Mouse (Mus musculus) hindbrain, embryonic 13.5 days (tissue): Measurements from ENCODE around the gene Pofut2. TPM values are rescaled to one million over a fixed set of nuclear protein-coding genes. Genes with fewer than 3 reads are reported as not detected.

ENCODE experiments used
- ATAC-seq: fragments of 200-750 bp; cut with Nextera tagmentation; 2 replicates; pipeline ENCODE4 v1.8.0; 2017; ENCODE audit warnings: moderate TSS enrichment; ENCODE audit not compliant: low FRiP score
- H3K27ac ChIP-seq: fragments of 300-500 bp; sonication (generic); 2 replicates; pipeline ENCODE4 v1.5.1; 2015; ENCODE audit warnings: inconsistent platforms, mild to moderate bottlenecking, moderate library complexity
- H3K27me3 ChIP-seq: fragments of 300-500 bp; sonication (generic); 2 replicates; pipeline ENCODE4 v1.6.1; 2015; ENCODE audit warnings: mild to moderate bottlenecking, inconsistent platforms
- H3K36me3 ChIP-seq: fragments of 300-500 bp; sonication (generic); 2 replicates; pipeline ENCODE4 v1.6.1; 2015; ENCODE audit warnings: mild to moderate bottlenecking, inconsistent platforms
- H3K4me1 ChIP-seq: fragments of 300-500 bp; sonication (generic); replicated peaks from 2 replicates; pipeline ENCODE4 v1.6.1; 2015; ENCODE audit warnings: inconsistent platforms
- H3K4me2 ChIP-seq: fragments of 300-500 bp; sonication (generic); 2 replicates; pipeline ENCODE4 v1.6.1; 2015; ENCODE audit warnings: inconsistent platforms, mild to moderate bottlenecking, moderate library complexity
- H3K4me3 ChIP-seq: fragments of 300-500 bp; sonication (generic); 2 replicates; pipeline ENCODE4 v1.5.1; 2015; ENCODE audit warnings: mild to moderate bottlenecking, inconsistent platforms
- H3K9ac ChIP-seq: fragments of 300-500 bp; sonication (generic); 2 replicates; pipeline ENCODE4 v1.6.1; 2015; ENCODE audit warnings: mild to moderate bottlenecking, inconsistent platforms
- H3K9me3 ChIP-seq: fragments of 300-500 bp; sonication (generic); 2 replicates; pipeline ENCODE4 v1.6.1; 2016; ENCODE audit warnings: inconsistent platforms
- WGBS: fragments of 180-500 bp; shearing (Covaris S2); methylation state at CpG from one replicate; pipeline ENCODE4 v1.1.7; 2015; 5-methylcytosine and 5-hydroxymethylcytosine counted together
- polyA plus RNA-seq: library from polyadenylated mRNA; unstranded; fragments of >200 nt; fragmentation: Nextera tagmentation; extraction: Ambion mirVana; gene quantifications from 2 replicates; pipeline ENCODE4 v1.2.1, GENCODE M21; 2015

Pofut2 gene
- polyA plus RNA-seq, 1 experiment from 2014 or later = 57.3 TPM

DNA sequence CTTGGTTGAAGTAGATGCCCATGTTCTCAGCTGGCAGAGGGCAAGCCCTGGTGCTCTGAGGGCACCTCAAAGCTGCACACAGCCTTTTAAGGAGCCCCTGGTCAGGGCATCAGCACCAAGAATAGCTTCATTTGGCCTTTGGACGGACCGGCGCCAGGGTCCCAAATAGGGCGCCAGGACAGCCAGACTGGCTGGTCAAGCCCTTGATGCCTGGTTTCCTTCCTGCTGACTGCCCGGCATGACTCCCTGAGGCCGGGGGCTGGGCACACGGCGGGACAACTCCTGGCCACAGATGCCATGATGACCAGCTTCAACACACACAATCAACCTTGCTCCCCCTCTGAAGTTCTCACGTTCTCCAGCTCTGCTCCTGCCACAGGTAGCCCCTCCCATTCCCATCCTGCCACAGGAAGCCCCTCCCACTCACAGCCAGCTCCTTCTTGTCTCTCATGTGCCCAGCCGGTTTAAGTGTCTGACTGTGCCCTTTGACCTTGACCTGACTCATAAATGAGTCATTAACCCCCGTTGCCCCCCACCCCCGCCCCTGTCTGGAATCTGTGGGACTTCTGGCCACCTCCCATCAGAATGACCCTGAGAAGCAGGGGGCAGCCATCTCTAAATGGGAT, 23.9 kb upstream of the Pofut2 start:
- H3K27ac ChIP-seq = no peak overlapping the region
- H3K9me3 ChIP-seq = no peaks in the 10 kb centered on the region
- no peak overlapping the region for H3K4me2 ChIP-seq
- no peak overlapping the region for H3K9ac ChIP-seq
- H3K4me3 ChIP-seq = no peak overlapping the region
- H3K36me3 ChIP-seq = no peaks in the 10 kb centered on the region
- H3K4me1 ChIP-seq = no peaks in the 10 kb centered on the region; the same call in 1 of the 2 replicates
- H3K27me3 ChIP-seq = no peaks in the 10 kb centered on the region
- no peak for ATAC-seq
- WGBS = 75% methylated on average over 12 of the region's 12 CpGs

DNA sequence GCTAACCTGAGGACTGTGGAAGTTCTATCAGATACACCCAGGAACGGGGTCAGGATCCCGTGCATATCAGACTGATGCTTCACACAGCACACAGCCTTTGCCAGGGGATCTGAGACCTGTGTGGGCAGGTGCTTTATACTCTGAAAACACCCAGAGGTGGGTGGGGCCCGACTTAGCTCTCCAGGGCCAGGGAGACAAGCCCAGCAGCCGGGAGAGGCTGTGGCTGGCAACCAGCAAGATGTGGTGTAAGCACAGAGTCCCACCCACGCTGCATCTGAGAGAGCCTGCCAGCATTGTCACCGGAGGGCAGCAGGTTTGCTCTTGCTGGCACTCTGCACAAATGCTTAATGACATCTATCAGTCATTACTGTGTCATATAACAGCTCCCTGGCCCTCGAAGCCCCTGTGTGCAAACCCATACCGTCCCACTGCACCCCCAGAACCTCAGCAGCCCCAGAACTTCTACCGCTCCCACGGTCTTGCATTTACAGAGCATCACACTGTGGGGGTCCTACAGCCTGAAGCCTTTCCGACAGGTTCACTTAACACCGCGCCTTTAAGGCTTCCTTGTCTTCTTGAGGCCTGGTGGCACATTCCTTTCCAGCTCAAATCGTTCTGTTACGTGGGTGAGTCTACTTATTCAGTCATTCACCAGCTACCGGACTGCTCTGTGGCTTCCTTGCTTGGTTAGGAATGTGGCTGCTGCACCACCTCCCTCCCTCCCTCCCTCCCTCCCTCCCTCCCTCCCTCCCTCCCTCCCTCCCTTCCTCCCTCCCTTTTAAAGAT, 21.0 kb upstream of the Pofut2 start:
- no peak overlapping the region for H3K27ac ChIP-seq
- H3K9me3 ChIP-seq = no peaks in the 10 kb centered on the region
- H3K9ac ChIP-seq = no peak overlapping the region
- ATAC-seq = no peak
- no peak overlapping the region for H3K4me3 ChIP-seq
- whole genome bisulfite sequencing = 79% methylated on average over 16 of the region's 16 CpGs
- H3K27me3 ChIP-seq = no peaks in the 10 kb centered on the region
- H3K4me1 ChIP-seq = no peaks in the 10 kb centered on the region; the same call in 1 of the 2 replicates
- no peak overlapping the region for H3K4me2 ChIP-seq
- H3K36me3 ChIP-seq = no peaks in the 10 kb centered on the region

GRCm38 (mm10) chr10:77240764-77241163, 18.3 kb upstream of the Pofut2 start:
- Histone ChIP-seq H3K4me3 (no peak overlapping the region), H3K27ac (no peak overlapping the region), H3K9ac (no peak overlapping the region), H3K4me2 (no peak overlapping the region), H3K36me3 (no peaks in the 10 kb centered on the region), H3K27me3 (no peaks in the 10 kb centered on the region), H3K9me3 (no peaks in the 10 kb centered on the region), H3K4me1 (no peaks in the 10 kb centered on the region; the same call in 1 of the 2 replicates)
- no peak for ATAC-seq
- WGBS = 75% methylated on average over 8 of the region's 8 CpGs

GRCm38 (mm10) chr10:77242396-77242795, 16.6 kb upstream of the Pofut2 start:
- Histone ChIP-seq H3K4me1 (no peaks in the 10 kb centered on the region; the same call in 1 of the 2 replicates), H3K4me3 (no peak overlapping the region), H3K36me3 (no peaks in the 10 kb centered on the region), H3K27ac (no peak overlapping the region), H3K9me3 (no peaks in the 10 kb centered on the region), H3K4me2 (no peak overlapping the region), H3K27me3 (no peaks in the 10 kb centered on the region), H3K9ac (no peak overlapping the region)
- no peak for ATAC-seq
- 97% methylated on average over 3 of the region's 3 CpGs for WGBS

DNA sequence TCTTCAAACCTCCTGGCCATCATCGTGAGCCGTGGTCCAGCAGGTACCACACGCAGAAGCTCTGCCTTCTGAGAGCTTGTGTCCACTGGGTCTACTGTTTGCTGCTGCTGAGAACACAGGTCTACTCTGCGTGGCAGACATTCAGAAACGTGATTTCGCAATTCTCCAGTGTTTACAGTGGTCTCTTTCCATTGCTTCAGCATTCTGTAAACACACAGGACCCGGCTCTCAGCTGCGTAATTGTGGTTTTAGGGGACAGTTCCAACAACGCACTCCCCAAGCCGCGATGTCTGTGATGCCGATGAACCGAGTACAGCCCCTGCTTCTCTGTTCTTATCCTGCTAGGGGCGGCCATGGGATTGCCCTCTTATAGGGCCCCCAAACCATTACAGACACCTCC, 16.1 kb upstream of the Pofut2 start:
- 91% methylated on average over 14 of the region's 14 CpGs for WGBS
- no peak overlapping the region for H3K4me3 ChIP-seq
- no peaks in the 10 kb centered on the region for H3K36me3 ChIP-seq
- no peak overlapping the region for H3K9ac ChIP-seq
- H3K4me1 ChIP-seq = no peaks in the 10 kb centered on the region; the same call in none of the 2 replicates
- no peak overlapping the region for H3K27ac ChIP-seq
- no peaks in the 10 kb centered on the region for H3K27me3 ChIP-seq
- no peak overlapping the region for H3K4me2 ChIP-seq
- no peak for ATAC-seq
- H3K9me3 ChIP-seq = no peaks in the 10 kb centered on the region

GRCm38 (mm10) chr10:77243572-77244161, 15.4 kb upstream of the Pofut2 start:
- Histone ChIP-seq H3K4me1 (no peaks in the 10 kb centered on the region; the same call in 1 of the 2 replicates), H3K4me3 (no peak overlapping the region), H3K9ac (no peak overlapping the region), H3K27ac (no peak overlapping the region), H3K27me3 (no peaks in the 10 kb centered on the region), H3K9me3 (no peaks in the 10 kb centered on the region), H3K4me2 (no peak overlapping the region), H3K36me3 (no peaks in the 10 kb centered on the region)
- WGBS = 77% methylated on average over 11 of the region's 11 CpGs
- no peak for ATAC-seq

GRCm38 (mm10) chr10:77244777-77245176, 14.2 kb upstream of the Pofut2 start:
- no peaks in the 10 kb centered on the region; the same call in 1 of the 2 replicates for H3K4me1 ChIP-seq
- no peaks in the 10 kb centered on the region for H3K9me3 ChIP-seq
- H3K4me3 ChIP-seq = no peak overlapping the region
- no peak overlapping the region for H3K9ac ChIP-seq
- no peaks in the 10 kb centered on the region for H3K27me3 ChIP-seq
- 91% methylated on average over 6 of the region's 6 CpGs for WGBS
- ATAC-seq = no peak
- H3K36me3 ChIP-seq = no peaks in the 10 kb centered on the region
- H3K27ac ChIP-seq = no peak overlapping the region
- no peak overlapping the region for H3K4me2 ChIP-seq

DNA sequence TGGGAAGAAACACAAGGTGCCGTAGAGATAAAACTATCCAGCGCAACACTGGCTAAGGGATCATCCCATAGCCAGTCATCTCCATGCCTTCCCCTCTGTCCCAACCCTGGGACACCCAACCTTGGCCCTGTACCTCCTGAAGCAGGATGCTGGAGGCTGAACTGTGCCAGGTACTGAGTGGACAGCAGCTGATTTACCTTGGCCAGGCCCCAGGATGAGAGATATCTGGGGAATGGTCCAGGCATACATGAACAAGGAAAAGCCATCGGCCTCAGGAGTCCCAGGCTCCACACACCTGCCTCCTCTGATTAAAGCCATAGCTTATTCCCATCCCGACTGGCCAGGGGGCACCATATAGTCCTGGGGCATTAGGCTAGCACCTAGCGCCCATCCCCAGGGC, 12.0 kb upstream of the Pofut2 start:
- H3K9me3 ChIP-seq = no peaks in the 10 kb centered on the region
- no peak for ATAC-seq

DNA sequence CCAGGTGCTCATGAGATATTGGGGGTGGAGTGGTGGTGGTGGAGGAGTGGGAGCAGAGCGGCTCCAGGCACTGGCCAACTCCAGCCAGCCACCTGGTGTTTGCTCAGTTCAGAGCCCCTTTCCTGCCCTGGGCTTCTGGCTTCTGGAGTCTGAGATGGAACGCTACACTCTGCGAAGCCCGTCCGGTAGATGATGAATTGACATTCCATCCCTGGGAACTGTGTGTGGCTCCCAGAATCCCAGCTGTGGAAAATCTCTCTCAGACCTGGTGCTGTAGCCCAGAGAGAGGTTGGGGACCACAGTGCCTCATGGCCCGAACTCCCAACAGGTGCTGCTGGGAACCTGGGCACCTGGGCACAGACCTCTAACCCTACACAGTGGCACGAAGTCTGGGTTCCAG, 11.3 kb upstream of the Pofut2 start:
- Histone ChIP-seq H3K27me3 (no peaks in the 10 kb centered on the region), H3K4me3 (no peak overlapping the region), H3K27ac (no peak overlapping the region), H3K4me2 (no peak overlapping the region), H3K4me1 (peaks cover 18% of the 10 kb centered on the region), H3K9ac (no peak overlapping the region), H3K9me3 (no peaks in the 10 kb centered on the region), H3K36me3 (no peaks in the 10 kb centered on the region)
- ATAC-seq = no peak
- 76% methylated on average over 7 of the region's 7 CpGs for WGBS

More for the DNA sequence above, 12.0 kb upstream of the Pofut2 start:
- H3K4me2 ChIP-seq = no peak overlapping the region
- H3K27me3 ChIP-seq = no peaks in the 10 kb centered on the region
- no peak overlapping the region for H3K27ac ChIP-seq
- peaks cover 11% of the 10 kb centered on the region for H3K4me1 ChIP-seq
- WGBS = 87% methylated on average over 5 of the region's 5 CpGs
- no peak overlapping the region for H3K4me3 ChIP-seq
- H3K9ac ChIP-seq = no peak overlapping the region
- no peaks in the 10 kb centered on the region for H3K36me3 ChIP-seq

DNA sequence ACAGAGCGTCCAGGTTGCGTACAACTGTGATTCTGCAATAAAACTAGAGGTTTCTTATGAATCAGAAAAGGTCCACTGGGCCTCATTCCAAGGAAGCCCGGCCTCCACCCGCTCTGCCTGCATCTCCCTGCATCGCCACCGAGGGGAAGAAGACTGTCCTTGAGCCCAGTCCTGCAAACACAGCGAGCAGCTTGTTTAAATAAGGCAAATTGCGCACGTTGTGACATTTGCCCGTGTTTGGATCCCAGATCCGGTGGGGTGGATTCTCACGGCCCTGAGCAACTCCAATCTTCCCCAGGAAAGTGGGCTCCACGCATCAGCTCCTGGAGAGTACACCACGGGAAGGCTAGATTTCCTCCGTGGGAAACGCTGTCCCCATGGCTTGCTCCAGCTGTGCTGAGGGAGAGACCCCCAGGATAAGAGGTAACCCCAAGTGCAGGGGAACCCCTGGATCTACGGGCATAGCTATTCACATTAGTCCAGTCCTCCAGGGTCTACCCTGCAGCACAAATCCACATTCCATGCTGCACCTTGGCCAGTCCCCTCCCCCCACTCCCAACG, 7.7 kb upstream of the Pofut2 start:
- H3K4me3 ChIP-seq = no peak overlapping the region
- H3K27me3 ChIP-seq = 0 out of 2 replicates have a peak, but pooled peaks cover 5% of the 10 kb centered on the region
- no peak for ATAC-seq
- H3K36me3 ChIP-seq = no peaks in the 10 kb centered on the region
- H3K9ac ChIP-seq = no peak overlapping the region
- no peaks in the 10 kb centered on the region for H3K9me3 ChIP-seq
- 73% methylated on average over 18 of the region's 18 CpGs for WGBS
- no peak overlapping the region for H3K27ac ChIP-seq
- no peak overlapping the region for H3K4me2 ChIP-seq
- peaks cover 31% of the 10 kb centered on the region for H3K4me1 ChIP-seq

- H3K36me3 ChIP-seq = no peaks in the 10 kb centered on the region
- peak; percentile 58 for ATAC-seq
- H3K4me3 ChIP-seq = no peak overlapping the region
- 71% methylated on average over 18 of the region's 18 CpGs for WGBS
- H3K27me3 ChIP-seq = 0 out of 2 replicates have a peak, but pooled peaks cover 5% of the 10 kb centered on the region
- no peak overlapping the region for H3K27ac ChIP-seq
- no peak overlapping the region for H3K4me2 ChIP-seq
- H3K9ac ChIP-seq = no peak overlapping the region
- H3K9me3 ChIP-seq = no peaks in the 10 kb centered on the region
- peaks cover 35% of the 10 kb centered on the region for H3K4me1 ChIP-seq
Observed at GRCm38 (mm10) chr10:77251784-77252539, 7.1 kb upstream of the Pofut2 start.

DNA sequence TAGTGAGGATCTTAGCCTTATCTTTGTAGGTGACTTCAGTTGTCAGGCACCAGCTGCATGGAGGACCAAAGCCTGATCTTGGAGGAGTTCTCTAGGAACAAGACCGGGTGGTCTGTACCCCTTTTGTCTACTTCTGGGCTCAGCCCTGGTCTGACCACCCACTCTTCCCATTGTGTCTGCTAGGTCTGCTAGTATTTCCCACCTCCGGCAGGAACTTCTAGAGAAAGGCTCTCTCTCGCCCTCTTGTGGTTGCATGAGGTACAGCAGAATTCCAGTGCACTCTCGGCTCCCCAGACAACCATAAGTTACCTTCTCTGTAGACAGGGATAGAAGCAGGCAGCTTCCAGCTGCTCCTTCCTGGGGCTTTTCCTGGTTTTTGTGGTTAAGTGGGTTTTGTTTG, 6.2 kb upstream of the Pofut2 start:
- H3K27me3 ChIP-seq = 0 out of 2 replicates have a peak, but pooled peaks cover 5% of the 10 kb centered on the region
- no peak overlapping the region for H3K4me3 ChIP-seq
- ATAC-seq = peak; percentile 64
- H3K4me2 ChIP-seq = no peak overlapping the region
- peaks cover 36% of the 10 kb centered on the region for H3K4me1 ChIP-seq
- no peak overlapping the region for H3K27ac ChIP-seq
- H3K9ac ChIP-seq = no peak overlapping the region
- no peaks in the 10 kb centered on the region for H3K9me3 ChIP-seq
- no peaks in the 10 kb centered on the region for H3K36me3 ChIP-seq
- WGBS = 0% methylated on average over 4 of the region's 4 CpGs
